Mouse (Mus musculus) brain, embryonic 14.5 days (tissue): ENCODE results near the gene Sept9.

ENCODE experiments used
- CTCF ChIP-seq: fragments of 200-500 bp; IDR thresholded peaks from 2 replicates; pipeline ENCODE4 v1.5.1; 2012; ENCODE audit warnings: inconsistent platforms, mild to moderate bottlenecking, moderate library complexity, borderline replicate concordance; ENCODE audit not compliant: insufficient read depth, insufficient read length; ENCODE audit errors: extremely low read depth
- POLR2A ChIP-seq: fragments of 200-500 bp; IDR thresholded peaks from 2 replicates; pipeline ENCODE4 v1.6.1; 2012; ENCODE audit warnings: mild to moderate bottlenecking, inconsistent platforms, borderline replicate concordance; ENCODE audit not compliant: poor library complexity, insufficient read depth, insufficient read length, severe bottlenecking; ENCODE audit errors: extremely low read depth

GRCm38 (mm10) chr11:117159946-117160307 is 39.5 kb upstream of the Sept9 start:
- TF ChIP-seq POLR2A, result no peak
- TF ChIP-seq CTCF, result no peak
